Comparison of ENCODE assay signal across 7 mouse cellular contexts in genomic region chr15:80011778-80012526, GRCm38 (mm10). TPM values are rescaled to one million over a fixed set of nuclear protein-coding genes. Genes with fewer than 3 reads are reported as not detected.
A peak's percentile ranks its signal among the peaks of the same experiment; 100 is the strongest.
DNase-seq lines count a peak whose midpoint lies in the region; ATAC-seq and TF ChIP-seq lines count a peak whose summit lies in the region.

No protein-coding gene starts in this region.

- no peaks in the 10 kb centered on the region for H3K36me3 ChIP-seq in forebrain, postnatal 0 days (ENCODE audit: insufficient read depth)
- no peaks in the 10 kb centered on the region for H3K36me3 ChIP-seq in limb, embryonic 10.5 days

- no peaks in the 10 kb centered on the region for H3K27me3 ChIP-seq in Patski
- H3K27me3 ChIP-seq in forebrain, postnatal 0 days (ENCODE audit: insufficient read depth, low read length): peaks cover 11% of the 10 kb centered on the region; the same call in 1 of the 2 replicates
- peaks cover 92% of the 10 kb centered on the region for H3K27me3 ChIP-seq in limb, embryonic 10.5 days (ENCODE audit: low read depth, poor library complexity, severe bottlenecking)

- H3K4me2 ChIP-seq in forebrain, postnatal 0 days (ENCODE audit: low read depth): peak overlapping the region; percentile 95

- peak overlapping the region; percentile 88 for H3K9ac ChIP-seq in forebrain, postnatal 0 days

- no peak for DNase-seq in Patski (ENCODE audit: low read depth, low spot score)
- DNase-seq in forebrain, postnatal 0 days: peak; percentile 87
- DNase-seq in kidney, adult 11 months: peak; percentile 58
- peak; percentile 47 for DNase-seq in limb, embryonic 10.5 days (ENCODE audit: low spot score)
- DNase-seq in testis, postnatal 14 days (ENCODE audit: low spot score): peak; percentile 62

- H3K4me1 ChIP-seq in brown adipose tissue, adult 24 weeks (ENCODE audit: control insufficient read depth, insufficient read depth, insufficient read length, low read length): no peaks in the 10 kb centered on the region; the same call in 1 of the 2 replicates
- peaks cover 7% of the 10 kb centered on the region; the same call in 1 of the 2 replicates for H3K4me1 ChIP-seq in forebrain, postnatal 0 days (ENCODE audit: insufficient read depth)
- H3K4me1 ChIP-seq in limb, embryonic 10.5 days: peaks cover 48% of the 10 kb centered on the region

- ATAC-seq in Patski: peak; percentile 5
- peak; percentile 88 for ATAC-seq in forebrain, postnatal 0 days
- ATAC-seq in monocyte, adult 5-6 weeks (replicated peaks; ENCODE audit: insufficient number of reproducible peaks, low FRiP score, low TSS enrichment, poor library complexity, severe bottlenecking): peak; percentile 4; the same call in 1 of the 2 replicates

- in situ Hi-C loops in Patski (cut with MboI; ENCODE audit: low pct_unique_long_range_greater_than_20kb): loop anchor here (5.0 kb wide), 1 partner anchor 65 kb away; no protein-coding TSS in a partner anchor

- CTCF ChIA-PET in Patski (lab: Charles Lee): interaction anchor here (0.7 to 1.5 kb wide), 7 partner anchors 9 to 70 kb away, joined by 3 to 6 read pairs (median 3); no protein-coding TSS in a partner anchor

- no peak for TF ChIP-seq CTCF in Patski (IDR thresholded peaks at IDR 0.05)
- TF ChIP-seq CTCF in forebrain, postnatal 0 days (IDR thresholded peaks at IDR 0.05; ENCODE audit: low read depth): peak; percentile 35; the same call in 1 of the 2 replicates

- no peaks in the 10 kb centered on the region for H3K9me3 ChIP-seq in forebrain, postnatal 0 days (ENCODE audit: low read length)
- no peaks in the 10 kb centered on the region for H3K9me3 ChIP-seq in limb, embryonic 10.5 days (replicated peaks)

- POLR2A ChIA-PET in Patski (lab: Charles Lee): interaction anchor here (0.8 to 6.1 kb wide), 7 partner anchors 12 to 70 kb away, joined by 3 to 71 read pairs (median 11); no protein-coding TSS in a partner anchor

- peak overlapping the region; percentile 92 for H3K4me3 ChIP-seq in brown adipose tissue, adult 24 weeks (ENCODE audit: insufficient read depth, low read depth, low read length)
- peak overlapping the region; percentile 76 for H3K4me3 ChIP-seq in forebrain, postnatal 0 days (ENCODE audit: low read depth, low read length)
- H3K4me3 ChIP-seq in limb, embryonic 10.5 days: peak overlapping the region; percentile 67

- peak overlapping the region; percentile 82 for H3K27ac ChIP-seq in brown adipose tissue, adult 24 weeks (replicated peaks; ENCODE audit: low read depth, low read length)
- H3K27ac ChIP-seq in forebrain, postnatal 0 days (ENCODE audit: low read depth, low read length): peak overlapping the region; percentile 77
- H3K27ac ChIP-seq in limb, embryonic 10.5 days: peak overlapping the region; percentile 86

- 3% methylated on average over 40 of the region's 56 CpGs for WGBS in forebrain, postnatal 0 days
- 2% methylated on average over 54 of the region's 56 CpGs for WGBS in limb, embryonic 10.5 days

RNA-seq across cellular contexts. Expression of gene Pdgfb, which starts 2.8 kb away (rescaled TPM):
- polyA plus RNA-seq in Patski (2021): 96.5 TPM
- polyA plus RNA-seq in brown adipose tissue, adult 24 weeks (2012; ENCODE audit: insufficient read depth, insufficient read length, missing spikeins): 9.8 and 13.0 TPM in 2 replicates
- total RNA-seq in forebrain, postnatal 0 days (2014; rRNA removed): 13.2 and 17.8 TPM in 2 replicates
- polyA plus RNA-seq in forebrain, postnatal 0 days (2015; fragmentation: Nextera tagmentation; extraction: Ambion mirVana): 4.6 and 7.6 TPM in 2 replicates
- 1.5 and 2.0 TPM in 2 replicates for polyA plus RNA-seq in limb, embryonic 10.5 days (2016; fragmentation: Nextera tagmentation; extraction: Ambion mirVana)
- 14.3 to 55.2 TPM (median 25.5 TPM) in 3 replicates for total RNA-seq in monocyte, adult 5-6 weeks (2017)

RNA-seq across cellular contexts. Expression of gene Cbx7, which starts 41.0 kb away (rescaled TPM):
- polyA plus RNA-seq in Patski (2021): 8.9 TPM
- 6.8 and 7.1 TPM in 2 replicates for polyA plus RNA-seq in brown adipose tissue, adult 24 weeks (2012; ENCODE audit: insufficient read depth, insufficient read length, missing spikeins)
- total RNA-seq in forebrain, postnatal 0 days (2014; rRNA removed): 6.4 and 11.1 TPM in 2 replicates
- polyA plus RNA-seq in forebrain, postnatal 0 days (2015; fragmentation: Nextera tagmentation; extraction: Ambion mirVana): 2.4 and 3.1 TPM in 2 replicates
- 1.1 and 1.3 TPM in 2 replicates for polyA plus RNA-seq in limb, embryonic 10.5 days (2016; fragmentation: Nextera tagmentation; extraction: Ambion mirVana)
- total RNA-seq in monocyte, adult 5-6 weeks (2017): 17.8 to 33.8 TPM (median 17.9 TPM) in 3 replicates

Comparison
In these comparisons a context has a peak if more than half of its experiments do, and no peak if none do; other contexts are left out.
1. ATAC-seq: peak in every context shown above with its lines; median percentile 88 in forebrain, postnatal 0 days; 5 in Patski; 4 in monocyte, adult 5-6 weeks.